Mouse (Mus musculus): ENCODE measurements around the gene Myo3b.

DNA sequence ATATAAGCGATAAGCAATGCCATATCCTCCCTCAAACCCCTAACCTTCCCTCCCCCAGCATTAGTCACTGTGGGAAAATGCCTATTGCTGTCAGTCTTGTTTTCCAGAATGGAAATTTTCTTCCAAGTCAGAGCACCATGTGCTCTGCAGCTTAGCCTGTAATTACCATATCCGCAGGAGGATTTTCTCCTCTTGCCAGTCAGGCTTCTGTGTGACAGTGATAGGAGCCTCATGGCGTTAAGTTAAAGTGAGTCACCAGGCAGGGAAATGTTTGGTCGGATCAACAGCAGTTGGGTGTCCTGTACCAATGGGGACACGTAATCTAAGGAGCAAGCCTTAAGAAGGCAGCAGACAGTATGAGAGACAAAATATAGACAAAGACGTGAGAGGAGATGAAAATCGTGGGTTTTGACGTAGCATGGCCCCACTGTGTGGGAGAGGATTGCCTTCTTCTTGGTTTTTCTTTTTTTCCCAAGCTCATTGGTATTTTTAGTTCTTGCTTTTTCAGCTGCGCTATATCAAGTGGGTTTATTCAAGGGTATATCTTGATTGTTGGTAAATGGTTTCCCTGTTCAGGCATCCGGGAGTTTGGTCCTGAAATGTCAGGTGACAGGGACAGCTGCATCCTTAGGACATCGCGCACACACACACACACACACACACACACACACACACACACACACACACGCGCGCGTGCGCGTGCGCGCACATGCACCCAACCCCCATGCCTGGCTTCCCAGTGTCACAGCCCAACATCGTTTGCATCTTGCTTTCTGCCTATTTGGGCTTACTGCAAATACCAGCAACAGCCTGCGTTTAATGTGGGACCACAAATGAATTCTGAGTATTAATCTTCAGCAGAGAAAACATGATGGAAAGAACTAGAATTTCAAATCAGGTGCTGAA, 171.8 kb downstream of the Myo3b start:
- TF ChIP-seq GATA1 (IDR thresholded peaks at IDR 0.05; ENCODE audit: borderline replicate concordance, low read length) = no peak
- no peak for TF ChIP-seq FLI1 (IDR thresholded peaks at IDR 0.05; ENCODE audit: low read length)

All from megakaryocyte, embryonic 14.5 days (primary cell).